Mouse (Mus musculus): Measurements from ENCODE around the gene Selenof. TPM values are rescaled to one million over a fixed set of nuclear protein-coding genes. Genes with fewer than 3 reads are reported as not detected.

Selenof gene
- polyA plus RNA-seq (2015; fragmentation: Nextera tagmentation; extraction: Ambion mirVana): 353 and 408 TPM in 2 replicates

GRCm38 (mm10) chr3:144570047-144570815, at the start of gene Selenof, which contains the start of gene Hs2st1:
TSS of gene Selenof (plus strand) at chr3:144570304.
TSS of gene Hs2st1 (minus strand) at chr3:144570181.

Other genes starting within 250 kb of the Selenof start
- 5.5 and 6.8 TPM in 2 replicates for gene Hs2st1, start 123 bp upstream of the Selenof start, polyA plus RNA-seq (2015; fragmentation: Nextera tagmentation; extraction: Ambion mirVana)
- gene Sh3glb1, start 150.0 kb downstream of the Selenof start, polyA plus RNA-seq (2015; fragmentation: Nextera tagmentation; extraction: Ambion mirVana): 261 and 279 TPM in 2 replicates
- 1.4 and 2.2 TPM in 2 replicates for gene Clca3a1, start 190.7 kb downstream of the Selenof start, polyA plus RNA-seq (2015; fragmentation: Nextera tagmentation; extraction: Ambion mirVana)
- 1.1 TPM in 1 of 2 replicates, not detected in the other for gene Clca3a2, start 249.2 kb downstream of the Selenof start, polyA plus RNA-seq (2015; fragmentation: Nextera tagmentation; extraction: Ambion mirVana)